Mouse (Mus musculus) neural tube, embryonic 12.5 days (tissue): ENCODE results near the gene Ccs. TPM values are rescaled to one million over a fixed set of nuclear protein-coding genes. Genes with fewer than 3 reads are reported as not detected.
"Not testable (repeated sequence)": the region's sequence is repeated elsewhere in the genome, so short reads cannot be mapped to it uniquely, and the experiment has no call there.

Source experiments
- ATAC-seq: fragments of 200-750 bp; cut with Nextera tagmentation; 2 replicates; pipeline ENCODE4 v1.8.0; 2017; ENCODE audit warnings: low read depth, mild to moderate bottlenecking, moderate TSS enrichment, moderate library complexity; ENCODE audit not compliant: low FRiP score
- H3K27ac ChIP-seq: fragments of 300-500 bp; sonication (generic); 2 replicates; pipeline ENCODE4 v1.5.1; 2016
- H3K27me3 ChIP-seq: fragments of 300-500 bp; sonication (generic); replicated peaks from 2 replicates; pipeline ENCODE4 v1.6.1; 2016; ENCODE audit warnings: mild to moderate bottlenecking
- H3K36me3 ChIP-seq: fragments of 300-500 bp; sonication (generic); 2 replicates; pipeline ENCODE4 v1.6.1; 2016; ENCODE audit warnings: mild to moderate bottlenecking
- H3K4me1 ChIP-seq: fragments of 300-500 bp; sonication (generic); 2 replicates; pipeline ENCODE4 v1.6.1; 2016
- H3K4me2 ChIP-seq: fragments of 300-500 bp; sonication (generic); replicated peaks from 2 replicates; pipeline ENCODE4 v1.6.1; 2016; ENCODE audit warnings: mild to moderate bottlenecking
- H3K4me3 ChIP-seq: fragments of 300-500 bp; sonication (generic); 2 replicates; pipeline ENCODE4 v1.5.1; 2016
- H3K9ac ChIP-seq: fragments of 300-500 bp; sonication (generic); 2 replicates; pipeline ENCODE4 v1.6.1; 2016; ENCODE audit warnings: mild to moderate bottlenecking
- H3K9me3 ChIP-seq: fragments of 300-500 bp; sonication (generic); 2 replicates; pipeline ENCODE4 v1.6.1; 2016; ENCODE audit warnings: mild to moderate bottlenecking
- WGBS: fragments of 180-500 bp; shearing (Covaris S2); methylation state at CpG from one replicate; pipeline ENCODE4 v1.1.7; 2016; 5-methylcytosine and 5-hydroxymethylcytosine counted together
- polyA plus RNA-seq: library from polyadenylated mRNA; unstranded; fragments of >200 nt; fragmentation: Nextera tagmentation; extraction: Ambion mirVana; gene quantifications from 2 replicates; pipeline ENCODE4 v1.2.1, GENCODE M21; 2016

The Ccs gene
- 42.3 and 44.1 TPM in 2 replicates for polyA plus RNA-seq

DNA sequence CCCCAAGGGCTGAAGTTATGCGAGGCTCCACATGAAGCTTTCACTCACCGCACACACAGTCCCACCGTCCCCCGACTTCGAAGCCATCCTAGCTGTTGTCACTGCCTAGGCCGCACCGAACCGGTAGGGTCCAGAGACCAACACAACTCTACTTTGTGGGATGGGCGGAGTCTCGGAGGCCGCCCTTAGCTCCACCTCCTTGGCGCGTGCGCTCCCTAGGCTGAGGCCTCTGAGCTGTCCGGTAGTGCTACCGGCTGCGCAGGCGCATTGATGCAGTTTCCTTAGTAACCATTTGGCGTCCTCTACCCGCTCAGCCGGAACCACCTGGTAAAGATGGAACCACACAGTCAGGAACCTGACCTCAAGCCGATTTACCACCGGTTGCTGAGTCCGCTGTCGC, at the start of gene Ccs, which contains the start of gene Ccdc87:
Ccs (minus strand) TSS at position 184 of the 400 bp plus-strand sequence.
Ccdc87 (plus strand) TSS at position 218 of the 400 bp plus-strand sequence.
- H3K4me2 ChIP-seq, result peak within 1 kb of the TSS; percentile 97
- no peak within 1 kb of the TSS for H3K27ac ChIP-seq
- H3K4me3 ChIP-seq, result peak within 1 kb of the TSS; percentile 57
- H3K27me3 ChIP-seq, result peaks cover 22% of the 10 kb centered on the region
- WGBS, result under 1% methylated on average over 25 of the region's 25 CpGs
- peak; percentile 98 for ATAC-seq
- H3K4me1 ChIP-seq, result peaks cover 19% of the 10 kb centered on the region
- H3K9ac ChIP-seq, result peak within 1 kb of the TSS; percentile 63
- H3K36me3 ChIP-seq, result 0 out of 2 replicates have a peak, but pooled peaks cover 3% of the 10 kb centered on the region
- H3K9me3 ChIP-seq, result no peaks in the 10 kb centered on the region

DNA sequence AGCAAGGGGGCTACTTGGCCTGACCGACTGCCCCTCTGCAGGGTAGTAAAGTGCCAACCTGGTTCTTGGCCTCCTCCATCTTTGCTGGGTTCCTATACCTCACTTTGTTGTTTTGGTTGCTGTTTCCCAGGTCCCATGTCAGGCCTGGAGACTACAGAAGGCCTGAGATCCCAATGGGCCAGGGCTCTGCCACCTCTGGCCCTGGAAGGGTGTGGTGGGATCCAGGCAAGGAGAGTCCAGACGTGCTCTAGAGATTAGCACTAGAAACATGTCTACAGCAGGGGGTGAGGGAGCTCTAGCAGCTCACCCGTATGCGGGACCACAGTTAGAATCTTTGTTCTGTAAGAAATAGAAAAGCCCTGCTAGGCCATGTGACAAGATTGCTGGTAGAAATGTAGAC, 44.8 kb upstream of the Ccs start:
- peaks cover 12% of the 10 kb centered on the region; the same call in 1 of the 2 replicates for H3K4me1 ChIP-seq
- 83% methylated on average over 4 of the region's 4 CpGs for WGBS

DNA sequence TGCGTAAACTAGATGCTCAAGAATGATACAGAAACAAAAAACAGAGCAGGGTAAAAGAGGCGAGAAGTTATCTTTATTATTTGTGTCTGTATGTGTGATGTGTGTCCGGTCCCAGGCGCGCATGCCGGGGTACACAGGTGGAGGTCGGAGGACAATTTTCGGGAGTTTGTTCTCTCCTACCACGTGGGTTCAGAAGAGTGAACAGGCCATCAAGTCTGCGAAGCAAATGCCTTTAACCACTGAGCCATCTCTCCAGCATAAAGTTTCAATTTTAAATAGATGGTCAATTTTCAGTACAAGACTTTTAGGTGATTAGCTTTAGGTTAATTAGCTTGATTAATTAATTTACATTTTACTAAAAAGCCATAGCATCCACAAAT, 40.2 kb upstream of the Ccs start:
- H3K27ac ChIP-seq, result no peak overlapping the region
- H3K4me3 ChIP-seq, result peak overlapping the region; percentile 68
- H3K4me2 ChIP-seq, result peak overlapping the region; percentile 63
- H3K9ac ChIP-seq, result peak overlapping the region; percentile 69
- 72% methylated on average over 10 of the region's 10 CpGs for WGBS
- H3K4me1 ChIP-seq, result peaks cover 21% of the 10 kb centered on the region
- ATAC-seq, result no peak
- peaks cover 4% of the 10 kb centered on the region; the same call in 1 of the 2 replicates for H3K36me3 ChIP-seq
- no peaks in the 10 kb centered on the region for H3K9me3 ChIP-seq
- H3K27me3 ChIP-seq, result no peaks in the 10 kb centered on the region

More for the DNA sequence above, 44.8 kb upstream of the Ccs start:
- Histone ChIP-seq H3K9ac (no peak overlapping the region), H3K4me3 (no peak overlapping the region), H3K27ac (no peak overlapping the region), H3K27me3 (no peaks in the 10 kb centered on the region), H3K4me2 (no peak overlapping the region), H3K36me3 (peaks cover 4% of the 10 kb centered on the region; the same call in 1 of the 2 replicates), H3K9me3 (no peaks in the 10 kb centered on the region)
- no peak for ATAC-seq

DNA sequence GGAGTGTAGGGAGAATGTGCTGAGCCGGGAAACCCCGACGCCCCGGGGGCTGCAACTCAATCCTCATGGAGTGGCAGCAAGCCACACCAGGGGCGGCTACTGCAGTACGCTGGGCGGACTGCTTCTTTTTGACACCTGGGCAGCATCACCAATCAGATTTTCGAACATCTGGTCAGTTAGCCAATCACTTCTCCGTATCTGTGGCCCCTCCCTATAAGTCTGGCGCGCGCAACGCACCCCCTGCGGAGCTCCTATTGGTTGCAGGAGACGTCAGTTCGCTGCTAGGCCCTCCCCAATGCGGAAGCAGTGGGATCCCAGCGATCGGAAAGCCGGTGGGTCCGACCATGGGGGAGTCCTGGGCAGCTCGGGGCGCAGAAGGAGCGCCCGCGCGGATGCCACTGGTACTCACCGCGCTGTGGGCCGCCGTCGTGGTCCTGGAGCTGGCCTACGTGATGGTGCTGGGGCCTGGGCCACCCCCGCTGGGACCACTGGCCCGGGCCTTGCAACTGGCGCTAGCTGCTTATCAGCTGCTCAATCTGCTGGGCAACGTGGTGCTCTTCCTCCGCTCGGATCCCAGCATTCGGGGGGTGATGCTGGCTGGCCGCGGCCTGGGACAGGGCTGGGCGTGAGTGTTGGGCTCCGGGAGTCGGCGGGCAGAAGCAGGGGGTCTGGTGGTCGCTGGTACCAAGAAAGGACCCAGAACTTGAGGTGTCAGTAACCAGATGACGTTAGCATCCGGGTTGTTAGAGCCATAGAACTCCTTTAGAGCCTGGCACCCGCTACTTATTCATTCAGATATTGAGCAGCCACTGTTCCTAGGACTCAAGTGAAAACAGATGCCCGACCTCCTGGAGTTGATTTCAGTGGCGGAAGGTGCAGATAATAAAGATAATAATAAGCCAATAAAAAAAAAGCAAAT, 39.5 kb upstream of the Ccs start, which contains the start of gene Zdhhc24:
Zdhhc24 (plus strand) TSS at position 264 of the 919 bp plus-strand sequence.
- no peak within 1 kb of the TSS for H3K27ac ChIP-seq
- H3K4me3 ChIP-seq, result peak within 1 kb of the TSS; percentile 68
- WGBS, result 2% methylated on average over 52 of the region's 52 CpGs
- H3K27me3 ChIP-seq, result no peaks in the 10 kb centered on the region
- peak; percentile 94 for ATAC-seq
- peaks cover 21% of the 10 kb centered on the region for H3K4me1 ChIP-seq
- no peaks in the 10 kb centered on the region for H3K9me3 ChIP-seq
- H3K4me2 ChIP-seq, result peak within 1 kb of the TSS; percentile 63
- peaks cover 4% of the 10 kb centered on the region; the same call in 1 of the 2 replicates for H3K36me3 ChIP-seq
- H3K9ac ChIP-seq, result peak within 1 kb of the TSS; percentile 69

DNA sequence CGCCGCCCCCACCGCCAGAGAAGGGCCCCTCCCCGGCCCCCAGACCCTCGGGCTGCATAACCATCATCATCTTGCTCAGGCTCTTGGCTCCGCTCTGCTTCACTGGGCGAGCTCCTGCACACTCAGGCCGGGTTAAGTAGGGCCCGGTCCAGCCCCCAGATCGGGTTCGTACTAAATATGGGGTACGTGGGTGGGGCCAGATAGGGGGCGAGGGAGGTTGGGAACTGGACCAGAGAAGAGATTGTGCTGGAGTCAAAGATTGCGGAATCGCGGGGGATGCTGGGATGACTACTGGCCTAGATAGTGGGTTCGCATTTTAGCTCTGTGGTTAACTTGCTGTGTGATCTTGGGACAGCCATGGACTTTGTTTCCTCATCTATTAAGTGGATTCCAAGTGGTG, 38.7 kb upstream of the Ccs start, which contains the start of gene Actn3:
Actn3 (minus strand) TSS at position 125 of the 400 bp plus-strand sequence.
- H3K27me3 ChIP-seq, result no peaks in the 10 kb centered on the region
- H3K36me3 ChIP-seq, result no peaks in the 10 kb centered on the region
- H3K4me3 ChIP-seq, result peak within 1 kb of the TSS; percentile 68
- 5% methylated on average over 17 of the region's 17 CpGs for WGBS
- H3K27ac ChIP-seq, result no peak within 1 kb of the TSS
- H3K9ac ChIP-seq, result peak within 1 kb of the TSS; percentile 69
- peaks cover 21% of the 10 kb centered on the region for H3K4me1 ChIP-seq
- no peaks in the 10 kb centered on the region for H3K9me3 ChIP-seq
- ATAC-seq, result no peak
- H3K4me2 ChIP-seq, result peak within 1 kb of the TSS; percentile 63

DNA sequence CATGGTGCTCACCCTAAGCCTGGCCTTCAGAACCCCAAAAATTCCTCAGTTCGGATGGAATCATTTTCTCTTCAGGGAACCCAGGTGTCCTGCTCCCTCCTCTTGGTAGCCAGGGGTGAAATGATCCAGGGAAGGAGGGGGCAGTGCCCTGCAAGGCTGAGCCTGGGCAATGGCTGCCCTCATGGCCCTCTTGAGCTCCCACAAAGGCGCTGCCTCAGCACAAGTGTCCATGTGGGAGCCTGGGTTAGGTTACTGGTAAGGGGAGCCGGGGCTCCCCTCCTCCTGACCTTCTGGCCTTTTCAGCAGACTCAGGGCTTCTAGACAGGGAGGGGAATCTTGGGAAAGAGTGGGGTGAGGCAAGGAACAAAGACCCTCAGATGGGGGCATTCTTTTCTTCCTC, 37.6 kb upstream of the Ccs start:
- H3K9ac ChIP-seq, result no peak overlapping the region
- H3K9me3 ChIP-seq, result no peaks in the 10 kb centered on the region
- H3K27me3 ChIP-seq, result no peaks in the 10 kb centered on the region
- H3K36me3 ChIP-seq, result no peaks in the 10 kb centered on the region
- 67% methylated on average over 3 of the region's 3 CpGs for WGBS
- no peak overlapping the region for H3K27ac ChIP-seq
- no peak for ATAC-seq
- no peak overlapping the region for H3K4me2 ChIP-seq
- no peak overlapping the region for H3K4me3 ChIP-seq
- peaks cover 21% of the 10 kb centered on the region for H3K4me1 ChIP-seq

DNA sequence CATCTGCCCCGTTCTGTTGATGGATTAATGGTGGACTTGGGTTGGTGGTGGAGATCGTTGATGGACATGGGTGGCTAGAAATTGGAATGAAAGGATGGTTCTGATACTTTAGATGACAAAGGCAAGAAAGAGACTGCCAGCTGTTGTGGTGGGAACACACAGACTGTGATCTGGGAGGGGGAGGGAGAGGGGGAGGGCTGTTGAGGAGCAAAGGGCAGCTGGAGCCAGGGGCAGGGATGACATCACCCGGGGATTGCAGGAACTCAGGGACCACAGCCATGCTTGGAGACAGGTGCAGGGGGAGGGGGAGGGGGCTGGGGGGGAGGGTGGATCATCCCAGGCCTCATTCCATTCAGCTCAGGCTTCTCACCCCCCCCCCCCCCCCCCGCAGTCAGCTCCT, 37.1 kb upstream of the Ccs start:
- no peaks in the 10 kb centered on the region for H3K9me3 ChIP-seq
- H3K27ac ChIP-seq, result no peak overlapping the region
- WGBS, result 59% methylated on average over 4 of the region's 4 CpGs
- H3K9ac ChIP-seq, result no peak overlapping the region
- peaks cover 21% of the 10 kb centered on the region for H3K4me1 ChIP-seq
- no peak overlapping the region for H3K4me3 ChIP-seq
- H3K27me3 ChIP-seq, result no peaks in the 10 kb centered on the region
- H3K4me2 ChIP-seq, result no peak overlapping the region
- no peak for ATAC-seq
- H3K36me3 ChIP-seq, result no peaks in the 10 kb centered on the region

DNA sequence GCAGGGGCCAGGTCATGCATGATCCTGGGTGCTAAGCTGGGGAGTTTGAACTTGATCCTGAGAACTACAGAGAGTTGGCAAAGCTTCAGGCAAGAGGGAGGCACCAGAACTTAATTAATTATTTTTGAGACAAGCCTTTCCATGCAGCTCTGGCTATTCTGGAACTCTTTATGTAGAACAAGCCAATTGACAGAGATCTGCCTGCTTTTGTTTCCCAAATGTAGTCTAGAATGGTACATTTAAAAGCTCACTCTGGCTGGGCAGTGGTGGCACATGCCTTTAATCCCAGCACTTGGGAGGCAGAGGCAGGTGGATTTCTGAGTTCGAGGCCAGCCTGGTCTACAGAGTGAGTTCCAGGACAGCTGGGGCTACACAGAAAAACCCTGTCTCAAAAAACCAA, 35.5 kb upstream of the Ccs start:
- not testable (repeated sequence) for H3K9ac ChIP-seq, H3K27me3 ChIP-seq, H3K9me3 ChIP-seq, ATAC-seq, H3K4me3 ChIP-seq, H3K36me3 ChIP-seq, H3K27ac ChIP-seq, H3K4me2 ChIP-seq
- H3K4me1 ChIP-seq, result peaks cover 13% of the 10 kb centered on the region
- 94% methylated on average over 1 of the region's 1 CpGs for WGBS

DNA sequence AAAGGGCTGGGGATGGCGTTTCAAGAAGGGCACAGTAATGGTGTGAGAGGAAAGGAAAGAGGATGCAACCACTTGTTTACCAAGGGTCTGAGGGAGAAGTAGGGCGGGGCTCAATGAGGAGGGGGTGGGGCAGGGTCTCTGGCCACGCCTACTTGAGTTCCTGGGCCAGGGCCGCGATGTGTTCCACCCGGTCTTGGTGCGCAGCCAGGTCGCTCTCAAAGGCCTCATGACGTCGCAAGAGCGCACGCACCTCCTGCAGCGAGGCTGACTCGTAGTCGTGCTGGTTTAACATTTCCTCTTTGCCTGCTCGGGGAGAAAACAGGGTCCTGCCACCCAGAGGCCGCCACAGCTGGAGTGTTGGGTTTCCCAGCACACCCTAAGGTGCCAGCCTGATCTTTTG, 26.0 kb upstream of the Ccs start:
- no peak overlapping the region for H3K27ac ChIP-seq
- ATAC-seq, result no peak
- peaks cover 10% of the 10 kb centered on the region; the same call in 1 of the 2 replicates for H3K36me3 ChIP-seq
- no peak overlapping the region for H3K4me3 ChIP-seq
- no peaks in the 10 kb centered on the region for H3K9me3 ChIP-seq
- H3K4me1 ChIP-seq, result peaks cover 4% of the 10 kb centered on the region; the same call in 1 of the 2 replicates
- 0 out of 2 replicates have a peak, but pooled peaks cover 5% of the 10 kb centered on the region for H3K27me3 ChIP-seq
- H3K9ac ChIP-seq, result no peak overlapping the region
- H3K4me2 ChIP-seq, result peak overlapping the region; percentile 41
- 8% methylated on average over 17 of the region's 17 CpGs for WGBS

DNA sequence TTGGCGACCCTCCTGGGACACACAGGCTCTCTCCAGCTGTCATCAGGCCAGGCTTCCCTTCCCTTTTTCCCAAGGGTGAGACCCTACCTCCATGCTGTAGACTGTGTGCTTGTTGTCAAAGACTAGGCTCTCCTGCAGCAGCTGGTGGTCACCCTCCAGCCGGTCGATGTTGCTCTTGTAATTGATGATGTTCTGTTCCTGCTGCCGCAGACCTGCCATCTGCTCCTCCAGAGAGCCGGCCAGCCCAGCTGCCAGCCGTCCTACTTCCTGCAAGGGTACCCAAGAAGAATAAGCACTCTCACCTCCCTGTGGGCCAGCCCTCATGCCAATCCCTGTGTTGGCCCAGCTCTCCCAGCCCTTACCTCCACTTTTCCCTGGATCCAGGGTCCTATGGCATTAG, 23.9 kb upstream of the Ccs start:
- 0 out of 2 replicates have a peak, but pooled peaks cover 5% of the 10 kb centered on the region for H3K27me3 ChIP-seq
- no peak overlapping the region for H3K4me3 ChIP-seq
- no peak for ATAC-seq
- H3K9me3 ChIP-seq, result no peaks in the 10 kb centered on the region
- H3K27ac ChIP-seq, result no peak overlapping the region
- no peak overlapping the region for H3K4me2 ChIP-seq
- peaks cover 10% of the 10 kb centered on the region; the same call in 1 of the 2 replicates for H3K36me3 ChIP-seq
- WGBS, result 58% methylated on average over 6 of the region's 6 CpGs
- H3K9ac ChIP-seq, result no peak overlapping the region
- H3K4me1 ChIP-seq, result peaks cover 4% of the 10 kb centered on the region; the same call in 1 of the 2 replicates

DNA sequence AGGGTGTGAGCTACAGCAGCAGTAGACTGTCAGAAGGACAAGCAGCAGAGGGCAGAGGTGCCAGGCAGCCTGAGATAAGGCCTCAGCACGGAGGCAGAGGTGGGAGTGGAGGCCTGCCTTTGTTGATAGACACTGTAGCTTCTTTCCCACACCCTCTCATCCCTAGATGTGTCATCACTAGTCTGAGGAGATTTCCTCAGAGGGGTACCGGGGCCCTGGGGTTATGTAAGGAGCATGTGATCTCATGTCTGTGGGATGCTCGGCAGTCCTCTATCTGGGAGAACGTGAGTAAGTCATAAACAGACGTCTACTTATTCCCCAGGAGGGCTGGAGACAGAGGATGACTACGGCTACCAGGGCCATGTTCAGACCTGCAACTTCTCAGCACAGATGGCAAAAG, 19.9 kb upstream of the Ccs start:
- Histone ChIP-seq H3K4me2 (no peak overlapping the region), H3K36me3 (peaks cover 10% of the 10 kb centered on the region; the same call in 1 of the 2 replicates), H3K27ac (no peak overlapping the region), H3K4me1 (peaks cover 16% of the 10 kb centered on the region; the same call in 1 of the 2 replicates), H3K27me3 (0 out of 2 replicates have a peak, but pooled peaks cover 3% of the 10 kb centered on the region), H3K4me3 (no peak overlapping the region), H3K9me3 (no peaks in the 10 kb centered on the region), H3K9ac (no peak overlapping the region)
- WGBS, result 80% methylated on average over 6 of the region's 6 CpGs
- no peak for ATAC-seq

DNA sequence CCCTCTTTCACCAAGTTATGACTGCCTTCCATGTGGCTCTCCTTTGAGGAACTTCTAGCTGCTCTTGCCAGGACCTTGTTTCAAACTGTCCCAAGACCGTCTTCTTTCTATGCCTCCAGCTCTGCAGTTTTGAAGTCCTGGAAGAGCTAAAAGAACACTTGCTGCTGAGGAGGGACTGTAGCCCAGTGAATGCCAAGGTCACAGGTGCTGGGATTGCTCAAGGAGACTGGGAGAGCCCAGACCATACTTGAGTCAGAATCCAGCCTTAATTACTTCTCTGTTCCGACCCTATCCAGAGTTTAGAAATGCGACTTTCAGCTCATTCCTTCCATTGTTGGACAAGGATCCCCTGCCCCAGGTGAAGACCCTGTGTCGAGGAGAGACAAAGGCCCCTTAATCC, 16.8 kb upstream of the Ccs start:
- Histone ChIP-seq H3K9ac (no peak overlapping the region), H3K4me2 (peak overlapping the region; percentile 99), H3K9me3 (no peaks in the 10 kb centered on the region), H3K27me3 (0 out of 2 replicates have a peak, but pooled peaks cover 3% of the 10 kb centered on the region), H3K4me3 (peak overlapping the region; percentile 52), H3K36me3 (peaks cover 6% of the 10 kb centered on the region; the same call in 1 of the 2 replicates), H3K4me1 (peaks cover 16% of the 10 kb centered on the region; the same call in 1 of the 2 replicates), H3K27ac (no peak overlapping the region)
- WGBS, result 76% methylated on average over 4 of the region's 4 CpGs
- ATAC-seq, result no peak
